Mouse (Mus musculus) kidney, embryonic 14.5 days (tissue): ENCODE measurements around the gene Gpi1. TPM values are rescaled to one million over a fixed set of nuclear protein-coding genes. Genes with fewer than 3 reads are reported as not detected.

Experiments
- ATAC-seq: fragments of 200-750 bp; cut with Nextera tagmentation; 2 replicates; pipeline ENCODE4 v1.8.0; 2017; ENCODE audit warnings: moderate number of reproducible peaks, mild to moderate bottlenecking, moderate TSS enrichment, moderate library complexity; ENCODE audit not compliant: low FRiP score, low TSS enrichment
- H3K27ac ChIP-seq: fragments of 300-500 bp; sonication (generic); 2 replicates; pipeline ENCODE4 v1.5.1; 2014; ENCODE audit warnings: low read depth, mild to moderate bottlenecking, low read length, moderate library complexity, mixed read lengths
- H3K27me3 ChIP-seq: fragments of 300-500 bp; sonication (generic); 2 replicates; pipeline ENCODE4 v1.6.1; 2014; ENCODE audit warnings: mild to moderate bottlenecking, low read length; ENCODE audit not compliant: control insufficient read depth, insufficient read depth
- H3K36me3 ChIP-seq: fragments of 300-500 bp; sonication (generic); 2 replicates; pipeline ENCODE4 v1.6.1; 2014; ENCODE audit warnings: low read length, mixed read lengths; ENCODE audit not compliant: control insufficient read depth, insufficient read depth
- H3K4me1 ChIP-seq: fragments of 300-500 bp; sonication (generic); 2 replicates; pipeline ENCODE4 v1.6.1; 2014; ENCODE audit warnings: low read length, mixed read lengths; ENCODE audit not compliant: control insufficient read depth, insufficient read depth
- H3K4me2 ChIP-seq: fragments of 300-500 bp; sonication (generic); replicated peaks from 2 replicates; pipeline ENCODE4 v1.6.1; 2014; ENCODE audit warnings: low read depth, mild to moderate bottlenecking, low read length
- H3K4me3 ChIP-seq: fragments of 300-500 bp; sonication (generic); 2 replicates; pipeline ENCODE4 v1.5.1; 2014; ENCODE audit warnings: mild to moderate bottlenecking, low read length
- H3K9ac ChIP-seq: fragments of 300-500 bp; sonication (generic); 2 replicates; pipeline ENCODE4 v1.6.1; 2014; ENCODE audit warnings: low read depth, mild to moderate bottlenecking, low read length, moderate library complexity
- H3K9me3 ChIP-seq: fragments of 300-500 bp; sonication (generic); 2 replicates; pipeline ENCODE4 v1.6.1; 2016; ENCODE audit warnings: low read length; ENCODE audit not compliant: control insufficient read depth
- WGBS: fragments of 180-500 bp; shearing (Covaris S2); extraction: QIAGEN DNeasy Blood & Tissue Kit; methylation state at CpG from one replicate; pipeline ENCODE4 v1.1.7; 2014; 5-methylcytosine and 5-hydroxymethylcytosine counted together
- polyA plus RNA-seq: library from polyadenylated mRNA; unstranded; fragments of >200 nt; fragmentation: Nextera tagmentation; extraction: Ambion mirVana; gene quantifications from 2 replicates; pipeline ENCODE4 v1.2.1, GENCODE M21; 2014

The Gpi1 gene
- 229 and 366 TPM in 2 replicates for polyA plus RNA-seq

GRCm38 (mm10) chr7:34230116-34230515, at the start of gene Gpi1:
Gpi1 (minus strand) TSS chr7:34230336.
- no peaks in the 10 kb centered on the region for H3K9me3 ChIP-seq
- H3K27ac ChIP-seq, result peak within 1 kb of the TSS; percentile 76
- H3K9ac ChIP-seq, result peak within 1 kb of the TSS; percentile 78
- H3K27me3 ChIP-seq, result no peaks in the 10 kb centered on the region
- ATAC-seq, result peak; percentile 77
- WGBS, result under 1% methylated on average over 38 of the region's 39 CpGs
- peak within 1 kb of the TSS; percentile 58 for H3K4me2 ChIP-seq
- H3K4me1 ChIP-seq, result peaks cover 12% of the 10 kb centered on the region; the same call in 1 of the 2 replicates
- peaks cover 32% of the 10 kb centered on the region for H3K36me3 ChIP-seq
- H3K4me3 ChIP-seq, result peak within 1 kb of the TSS; percentile 64

GRCm38 (mm10) chr7:34277656-34278055, 47.5 kb upstream of the Gpi1 start:
- no peak overlapping the region for H3K4me3 ChIP-seq
- no peaks in the 10 kb centered on the region for H3K27me3 ChIP-seq
- H3K36me3 ChIP-seq, result peaks cover 1% of the 10 kb centered on the region; the same call in 1 of the 2 replicates
- no peaks in the 10 kb centered on the region for H3K4me1 ChIP-seq
- no peaks in the 10 kb centered on the region for H3K9me3 ChIP-seq
- ATAC-seq, result no peak
- H3K27ac ChIP-seq, result no peak overlapping the region
- no peak overlapping the region for H3K9ac ChIP-seq
- WGBS, result 93% methylated on average over 2 of the region's 2 CpGs
- H3K4me2 ChIP-seq, result no peak overlapping the region

GRCm38 (mm10) chr7:34276066-34276465, 45.9 kb upstream of the Gpi1 start:
- no peak for ATAC-seq
- WGBS, result 98% methylated on average over 3 of the region's 3 CpGs
- no peaks in the 10 kb centered on the region for H3K4me1 ChIP-seq
- H3K27ac ChIP-seq, result no peak overlapping the region
- H3K9ac ChIP-seq, result no peak overlapping the region
- no peaks in the 10 kb centered on the region for H3K9me3 ChIP-seq
- H3K27me3 ChIP-seq, result no peaks in the 10 kb centered on the region
- H3K4me2 ChIP-seq, result no peak overlapping the region
- H3K36me3 ChIP-seq, result no peaks in the 10 kb centered on the region
- H3K4me3 ChIP-seq, result no peak overlapping the region

- H3K4me3 ChIP-seq, result no peak overlapping the region
- WGBS, result 71% methylated on average over 4 of the region's 4 CpGs
- H3K27ac ChIP-seq, result no peak overlapping the region
- no peaks in the 10 kb centered on the region for H3K9me3 ChIP-seq
- H3K4me2 ChIP-seq, result no peak overlapping the region
- no peaks in the 10 kb centered on the region for H3K36me3 ChIP-seq
- no peaks in the 10 kb centered on the region for H3K4me1 ChIP-seq
- ATAC-seq, result no peak
- H3K9ac ChIP-seq, result no peak overlapping the region
- no peaks in the 10 kb centered on the region for H3K27me3 ChIP-seq
Measured at GRCm38 (mm10) chr7:34272465-34272864, 42.3 kb upstream of the Gpi1 start.

GRCm38 (mm10) chr7:34268463-34268862, 38.3 kb upstream of the Gpi1 start:
- ATAC-seq, result no peak
- Histone ChIP-seq H3K9ac (no peak overlapping the region), H3K36me3 (peaks cover 2% of the 10 kb centered on the region; the same call in 1 of the 2 replicates), H3K27me3 (no peaks in the 10 kb centered on the region), H3K4me2 (no peak overlapping the region), H3K4me1 (0 out of 2 replicates have a peak, but pooled peaks cover 2% of the 10 kb centered on the region), H3K27ac (no peak overlapping the region), H3K4me3 (no peak overlapping the region), H3K9me3 (no peaks in the 10 kb centered on the region)
- 68% methylated on average over 1 of the region's 1 CpGs for WGBS

GRCm38 (mm10) chr7:34266421-34266820, 36.3 kb upstream of the Gpi1 start:
- Histone ChIP-seq H3K27ac (no peak overlapping the region), H3K4me1 (0 out of 2 replicates have a peak, but pooled peaks cover 2% of the 10 kb centered on the region), H3K4me3 (no peak overlapping the region), H3K9me3 (no peaks in the 10 kb centered on the region), H3K4me2 (no peak overlapping the region), H3K9ac (no peak overlapping the region), H3K27me3 (no peaks in the 10 kb centered on the region), H3K36me3 (peaks cover 14% of the 10 kb centered on the region)
- ATAC-seq, result no peak

GRCm38 (mm10) chr7:34265876-34266346, 35.8 kb upstream of the Gpi1 start:
- Histone ChIP-seq H3K4me1 (0 out of 2 replicates have a peak, but pooled peaks cover 2% of the 10 kb centered on the region), H3K9me3 (no peaks in the 10 kb centered on the region), H3K36me3 (peaks cover 17% of the 10 kb centered on the region), H3K27me3 (no peaks in the 10 kb centered on the region), H3K27ac (no peak overlapping the region), H3K4me3 (no peak overlapping the region), H3K9ac (no peak overlapping the region), H3K4me2 (no peak overlapping the region)
- no peak for ATAC-seq
- 60% methylated on average over 5 of the region's 5 CpGs for WGBS

- no peaks in the 10 kb centered on the region for H3K9me3 ChIP-seq
- no peak overlapping the region for H3K4me3 ChIP-seq
- H3K27me3 ChIP-seq, result no peaks in the 10 kb centered on the region
- H3K9ac ChIP-seq, result no peak overlapping the region
- 80% methylated on average over 5 of the region's 5 CpGs for WGBS
- no peak overlapping the region for H3K4me2 ChIP-seq
- ATAC-seq, result no peak
- H3K27ac ChIP-seq, result no peak overlapping the region
- H3K36me3 ChIP-seq, result peaks cover 30% of the 10 kb centered on the region
- H3K4me1 ChIP-seq, result 0 out of 2 replicates have a peak, but pooled peaks cover 2% of the 10 kb centered on the region
Measured at GRCm38 (mm10) chr7:34263437-34263836, 33.3 kb upstream of the Gpi1 start.

- Histone ChIP-seq H3K4me1 (no peaks in the 10 kb centered on the region), H3K27ac (no peak overlapping the region), H3K9me3 (no peaks in the 10 kb centered on the region), H3K36me3 (peaks cover 69% of the 10 kb centered on the region), H3K27me3 (no peaks in the 10 kb centered on the region), H3K4me3 (no peak overlapping the region), H3K4me2 (no peak overlapping the region), H3K9ac (no peak overlapping the region)
- WGBS, result 94% methylated on average over 1 of the region's 1 CpGs
- ATAC-seq, result no peak
Measured at GRCm38 (mm10) chr7:34258407-34258806, 28.3 kb upstream of the Gpi1 start.
